Mouse (Mus musculus) heart, adult 2 months (tissue): ENCODE data around the gene Olfr361. TPM values are rescaled to one million over a fixed set of nuclear protein-coding genes. Genes with fewer than 3 reads are reported as not detected.
"Not testable (repeated sequence)": the region's sequence is repeated elsewhere in the genome, so short reads cannot be mapped to it uniquely, and the experiment has no call there.

Source experiments
- DNase-seq, 2 experiments: peaks; one replicate each; pipeline ENCODE4 v3.0.0; 2021
- H3K27ac ChIP-seq: fragments of 200-600 bp; 2 replicates; pipeline ENCODE4 v1.8.1; 2022
- H3K27me3 ChIP-seq: fragments of 200-500 bp; 2 replicates; pipeline ENCODE4 v1.6.1; 2012; ENCODE audit warnings: mild to moderate bottlenecking, low read length, inconsistent platforms, mixed read lengths; ENCODE audit not compliant: control insufficient read depth, insufficient read depth
- H3K36me3 ChIP-seq: fragments of 200-500 bp; 2 replicates; pipeline ENCODE4 v1.6.1; 2012; ENCODE audit warnings: low read length, inconsistent platforms; ENCODE audit not compliant: control insufficient read depth, insufficient read depth
- H3K4me1 ChIP-seq: fragments of 200-500 bp; 2 replicates; pipeline ENCODE4 v1.6.1; 2011; ENCODE audit warnings: low read length; ENCODE audit not compliant: control insufficient read depth, insufficient read depth
- H3K4me3 ChIP-seq: fragments of 200-600 bp; 2 replicates; pipeline ENCODE4 v1.8.1; 2022
- H3K79me2 ChIP-seq: fragments of 200-500 bp; replicated peaks from 2 replicates; pipeline ENCODE4 v1.6.1; 2012; ENCODE audit warnings: mild to moderate bottlenecking, inconsistent platforms, low read length, moderate library complexity, mixed read lengths; ENCODE audit not compliant: control insufficient read depth, insufficient read depth
- H3K9ac ChIP-seq: fragments of 200-500 bp; 2 replicates; pipeline ENCODE4 v1.6.1; 2012; ENCODE audit warnings: low read depth, mild to moderate bottlenecking, control low read depth, inconsistent platforms, low read length, mixed read lengths
- CTCF ChIP-seq: fragments of 200-600 bp; IDR thresholded peaks from 2 replicates; pipeline ENCODE4 v1.8.1; 2022; ENCODE audit warnings: antibody characterized with exemption, mild to moderate bottlenecking, moderate library complexity
- EP300 ChIP-seq: fragments of 200-500 bp; IDR thresholded peaks from 2 replicates; pipeline ENCODE4 v1.6.1; 2011; ENCODE audit warnings: low read depth, low read length, control low read depth; ENCODE audit not compliant: insufficient read depth
- POLR2A ChIP-seq: fragments of 200-500 bp; IDR thresholded peaks from 2 replicates; pipeline ENCODE4 v1.6.1; 2011; ENCODE audit warnings: mild to moderate bottlenecking, low read depth, low read length, control low read depth; ENCODE audit not compliant: insufficient read depth
- WGBS: fragments of 180-500 bp; shearing (Covaris S2); methylation state at CpG from one replicate; pipeline ENCODE4 v1.1.7; 2018; 5-methylcytosine and 5-hydroxymethylcytosine counted together
- intact Hi-C: fragments of 180-260 bp; cut with DNase I; formaldehyde crosslinking; loops from one replicate; pipeline ENCODE4 v1.15.1; 2025
- long read RNA-seq: library from polyadenylated mRNA; stranded (forward); transcript quantifications from one replicate; pipeline ENCODE4 v2.0.0, GENCODE M21; 2021
- polyA plus RNA-seq: library from polyadenylated mRNA; depleted of rRNA; stranded (reverse); fragments of >200 nt; gene quantifications from 2 replicates; pipeline ENCODE4 v1.2.3, GENCODE M21; 2012; rRNA removed
- total RNA-seq, 2 experiments: library from RNA; stranded (reverse); gene quantifications; 2 replicates each; pipeline ENCODE4 v1.2.3; 2021

The Olfr361 gene
- total RNA-seq: not detected
- polyA plus RNA-seq: not detected in 2 replicates
- long read RNA-seq: 0 reads

DNA sequence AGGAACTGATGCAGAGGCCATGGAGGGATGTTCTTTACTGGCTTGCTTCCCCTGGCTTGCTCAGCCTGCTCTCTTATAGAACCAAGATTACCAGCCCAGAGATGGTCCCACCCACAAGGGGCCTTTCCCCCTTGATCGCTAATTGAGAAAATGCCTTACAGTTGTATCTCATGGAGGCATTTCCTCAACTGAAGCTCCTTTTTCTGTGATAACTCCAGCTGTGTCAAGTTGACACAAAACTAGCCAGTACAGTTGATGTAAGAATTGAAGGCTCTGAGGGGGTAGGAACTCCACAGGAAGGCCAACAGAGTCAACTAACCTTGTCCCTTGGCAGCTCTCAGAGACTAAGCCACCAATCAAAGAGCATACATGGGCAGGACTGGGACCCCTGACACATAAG lies at the start of gene Olfr361:
Olfr361 (minus strand) TSS at position 101 of the 400 bp plus-strand sequence.
- H3K27ac ChIP-seq, intact Hi-C loops, DNase-seq, H3K36me3 ChIP-seq, H3K9ac ChIP-seq, H3K4me3 ChIP-seq, H3K4me1 ChIP-seq, H3K27me3 ChIP-seq, H3K79me2 ChIP-seq: not testable (repeated sequence)
- WGBS: 30% methylated on average over 1 of the region's 1 CpGs

DNA sequence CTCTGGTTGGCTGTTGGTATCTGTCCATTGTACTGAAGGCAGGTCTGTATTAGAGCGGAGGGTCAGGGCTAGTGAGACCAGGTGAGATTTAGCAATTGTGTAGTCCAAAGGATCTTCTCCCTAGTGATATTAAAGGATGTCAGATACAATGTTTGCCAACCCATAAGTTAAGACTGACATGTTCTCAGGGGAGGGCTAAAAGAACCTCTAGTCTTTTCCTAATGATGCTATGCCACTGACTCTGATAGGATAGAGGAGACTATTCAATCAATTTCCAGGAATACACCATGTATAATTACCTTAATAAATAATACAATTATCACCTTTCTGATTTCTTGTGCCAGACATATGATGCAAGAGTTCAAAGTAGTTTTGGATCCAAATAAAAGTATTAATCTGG lies 28.7 kb upstream of the Olfr361 start, which contains the start of gene Olfr362:
Olfr362 (minus strand) TSS at position 101 of the 400 bp plus-strand sequence.
- no peak within 1 kb of the TSS for H3K9ac ChIP-seq
- no peak for DNase-seq
- intact Hi-C loops: no loop called here
- no peaks in the 10 kb centered on the region for H3K36me3 ChIP-seq
- no peaks in the 10 kb centered on the region for H3K4me1 ChIP-seq
- H3K4me3 ChIP-seq: no peak within 1 kb of the TSS
- H3K27me3 ChIP-seq: 0 out of 2 replicates have a peak, but pooled peaks cover 2% of the 10 kb centered on the region
- no peak within 1 kb of the TSS for H3K27ac ChIP-seq
- 75% methylated on average over 1 of the region's 1 CpGs for whole genome bisulfite sequencing
- no peak for TF ChIP-seq CTCF
- no peak for TF ChIP-seq POLR2A
- no peak for TF ChIP-seq EP300
- no peaks in the 10 kb centered on the region for H3K79me2 ChIP-seq

DNA sequence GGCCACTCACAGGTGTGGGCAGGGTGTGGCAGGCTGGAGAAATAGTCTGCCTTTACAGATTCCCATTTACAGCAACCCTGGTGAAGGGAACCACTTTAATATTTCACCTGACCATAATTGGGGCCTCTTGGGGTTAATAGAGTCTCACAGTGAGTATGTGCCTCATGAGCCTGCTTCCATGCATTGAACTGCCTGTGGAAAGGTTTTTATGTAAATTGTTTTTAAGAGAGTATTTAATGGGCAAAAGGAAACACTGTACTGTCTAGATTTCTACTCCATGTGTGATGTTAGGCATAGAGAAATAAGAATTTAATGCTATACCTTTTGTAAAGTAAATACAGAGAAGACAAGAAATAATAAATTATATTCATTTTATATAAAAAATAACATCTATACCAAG lies 23.6 kb downstream of the Olfr361 start, which contains the start of gene Olfr360:
Olfr360 (plus strand) TSS at position 301 of the 400 bp plus-strand sequence.
- Histone ChIP-seq H3K4me3 (no peak within 1 kb of the TSS), H3K36me3 (no peaks in the 10 kb centered on the region), H3K27me3 (no peaks in the 10 kb centered on the region), H3K4me1 (no peaks in the 10 kb centered on the region), H3K79me2 (no peaks in the 10 kb centered on the region), H3K27ac (no peak within 1 kb of the TSS), H3K9ac (no peak within 1 kb of the TSS)
- TF ChIP-seq POLR2A: no peak
- TF ChIP-seq CTCF: no peak
- TF ChIP-seq EP300: no peak
- intact Hi-C loops: no loop called here
- no peak for DNase-seq

Other genes starting within 250 kb of the Olfr361 start
- gene Olfr350, start 243.0 kb downstream of the Olfr361 start, total RNA-seq: not detected
- gene Olfr350, start 243.0 kb downstream of the Olfr361 start, polyA plus RNA-seq: not detected in 2 replicates
- gene Olfr351, start 226.6 kb downstream of the Olfr361 start, total RNA-seq: not detected
- not detected in 2 replicates for gene Olfr351, start 226.6 kb downstream of the Olfr361 start, polyA plus RNA-seq
- not detected for gene Olfr352, start 220.8 kb downstream of the Olfr361 start, total RNA-seq
- not detected in 2 replicates for gene Olfr352, start 220.8 kb downstream of the Olfr361 start, polyA plus RNA-seq
- not detected for gene Olfr353, start 196.4 kb downstream of the Olfr361 start, total RNA-seq
- not detected in 2 replicates for gene Olfr353, start 196.4 kb downstream of the Olfr361 start, polyA plus RNA-seq
- not detected for gene Olfr354, start 183.6 kb downstream of the Olfr361 start, total RNA-seq
- gene Olfr354, start 183.6 kb downstream of the Olfr361 start, polyA plus RNA-seq: not detected in 2 replicates
- gene Olfr355, start 160.4 kb downstream of the Olfr361 start, total RNA-seq: not detected
- gene Olfr355, start 160.4 kb downstream of the Olfr361 start, polyA plus RNA-seq: not detected in 2 replicates
- gene Olfr356, start 152.2 kb downstream of the Olfr361 start, total RNA-seq: not detected
- gene Olfr356, start 152.2 kb downstream of the Olfr361 start, polyA plus RNA-seq: not detected in 2 replicates
- gene Olfr357, start 95.5 kb downstream of the Olfr361 start, total RNA-seq: not detected
- gene Olfr357, start 95.5 kb downstream of the Olfr361 start, polyA plus RNA-seq: not detected in 2 replicates
- gene Olfr358, start 80.0 kb downstream of the Olfr361 start, total RNA-seq: not detected
- not detected in 2 replicates for gene Olfr358, start 80.0 kb downstream of the Olfr361 start, polyA plus RNA-seq
- not detected for gene Olfr360, start 23.5 kb downstream of the Olfr361 start, total RNA-seq
- not detected in 2 replicates for gene Olfr360, start 23.5 kb downstream of the Olfr361 start, polyA plus RNA-seq
- gene Olfr362, start 28.6 kb upstream of the Olfr361 start, total RNA-seq: not detected
- gene Olfr362, start 28.6 kb upstream of the Olfr361 start, polyA plus RNA-seq: not detected in 2 replicates
- not detected for gene Olfr364-ps1, start 50.0 kb upstream of the Olfr361 start, total RNA-seq
- not detected in 2 replicates for gene Olfr364-ps1, start 50.0 kb upstream of the Olfr361 start, polyA plus RNA-seq
- not detected for gene Olfr365, start 98.9 kb upstream of the Olfr361 start, total RNA-seq
- gene Olfr365, start 98.9 kb upstream of the Olfr361 start, polyA plus RNA-seq: not detected in 2 replicates
- gene Olfr366, start 122.3 kb upstream of the Olfr361 start, total RNA-seq: not detected
- not detected in 2 replicates for gene Olfr366, start 122.3 kb upstream of the Olfr361 start, polyA plus RNA-seq
- not detected for gene Olfr368, start 237.2 kb upstream of the Olfr361 start, total RNA-seq
- not detected in 2 replicates for gene Olfr368, start 237.2 kb upstream of the Olfr361 start, polyA plus RNA-seq